Mouse (Mus musculus): Measurements from ENCODE around the gene Parva. TPM values are rescaled to one million over a fixed set of nuclear protein-coding genes. Genes with fewer than 3 reads are reported as not detected.

The Parva gene
- total and polyA plus RNA-seq, 2 experiments from 2014 or later, result 17.6 to 19.1 TPM

GRCm38 (mm10) chr7:112511309-112511708 lies 84.0 kb downstream of the Parva start:
- Histone ChIP-seq H3K4me2 (ENCODE audit: low read depth) (no peak overlapping the region), H3K9me3 (ENCODE audit: low read length) (no peaks in the 10 kb centered on the region), H3K36me3 (ENCODE audit: insufficient read depth) (no peaks in the 10 kb centered on the region), H3K9ac (no peak overlapping the region), H3K4me3 (ENCODE audit: low read depth, low read length) (no peak overlapping the region), H3K27me3 (ENCODE audit: insufficient read depth, low read length) (no peaks in the 10 kb centered on the region), H3K27ac (ENCODE audit: low read depth, low read length) (no peak overlapping the region), H3K4me1 (ENCODE audit: insufficient read depth) (no peaks in the 10 kb centered on the region)
- WGBS, result 76% methylated on average over 8 of the region's 8 CpGs
- DNase-seq, result no peak
- no peak for ATAC-seq
- TF ChIP-seq CTCF (IDR thresholded peaks at IDR 0.05; ENCODE audit: low read depth), result no peak

DNA sequence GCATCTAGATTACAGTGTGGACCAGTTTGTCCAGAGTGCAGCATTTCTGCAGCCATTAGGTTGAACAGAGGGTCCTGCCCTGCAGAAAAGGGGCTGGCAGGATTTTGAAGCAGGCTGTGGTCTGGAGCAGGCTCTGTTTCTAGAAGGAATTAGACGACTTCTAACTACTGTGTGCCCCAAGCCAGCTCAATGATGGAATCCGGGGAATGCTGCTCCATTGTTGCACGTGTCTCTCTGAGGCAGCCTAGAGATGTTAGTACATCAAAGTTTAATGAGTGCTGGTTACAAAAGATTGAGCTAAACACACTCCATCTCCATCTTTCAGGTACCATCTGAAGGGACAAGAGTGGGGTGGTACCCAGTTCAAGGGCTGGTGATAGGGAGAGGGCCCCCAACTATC lies 85.0 kb downstream of the Parva start:
- Histone ChIP-seq H3K9me3 (ENCODE audit: low read length) (no peaks in the 10 kb centered on the region), H3K27me3 (ENCODE audit: insufficient read depth, low read length) (no peaks in the 10 kb centered on the region), H3K27ac (ENCODE audit: low read depth, low read length) (no peak overlapping the region), H3K4me3 (ENCODE audit: low read depth, low read length) (no peak overlapping the region), H3K4me2 (ENCODE audit: low read depth) (no peak overlapping the region), H3K36me3 (ENCODE audit: insufficient read depth) (no peaks in the 10 kb centered on the region), H3K4me1 (ENCODE audit: insufficient read depth) (no peaks in the 10 kb centered on the region), H3K9ac (no peak overlapping the region)
- DNase-seq (no peak), ATAC-seq (no peak)
- no peak for TF ChIP-seq CTCF (IDR thresholded peaks at IDR 0.05; ENCODE audit: low read depth)
- WGBS, result 28% methylated on average over 3 of the region's 3 CpGs

DNA sequence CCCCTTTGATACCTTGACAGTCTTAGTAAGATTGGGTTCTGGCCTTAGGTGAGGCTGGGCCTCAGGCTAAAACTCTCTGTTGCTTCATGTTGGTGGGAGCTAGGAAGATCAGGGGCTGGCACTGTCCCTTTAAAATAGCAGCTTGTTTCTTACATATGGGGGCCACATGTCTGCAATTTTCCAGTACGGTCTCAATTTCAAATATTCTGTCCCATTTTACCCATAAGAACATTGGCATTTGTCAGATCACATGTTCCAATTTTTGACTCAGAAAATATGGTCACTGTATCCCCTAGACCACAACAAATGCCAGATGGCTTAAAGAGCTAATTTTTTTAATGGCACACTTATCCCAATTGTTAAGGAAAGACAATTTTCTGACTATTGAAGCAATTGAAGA lies 85.6 kb downstream of the Parva start:
- no peak for ATAC-seq
- no peak overlapping the region for H3K4me3 ChIP-seq (ENCODE audit: low read depth, low read length)
- DNase-seq, result no peak

GRCm38 (mm10) chr7:112514636-112515193 lies 87.4 kb downstream of the Parva start:
- no peak for TF ChIP-seq CTCF (IDR thresholded peaks at IDR 0.05; ENCODE audit: low read depth)
- H3K4me1 ChIP-seq (ENCODE audit: insufficient read depth), result no peaks in the 10 kb centered on the region
- H3K4me2 ChIP-seq (ENCODE audit: low read depth), result no peak overlapping the region
- ATAC-seq (no peak), DNase-seq (no peak)
- no peaks in the 10 kb centered on the region for H3K36me3 ChIP-seq (ENCODE audit: insufficient read depth)
- WGBS, result 98% methylated on average over 8 of the region's 8 CpGs
- no peaks in the 10 kb centered on the region for H3K9me3 ChIP-seq (ENCODE audit: low read length)
- H3K4me3 ChIP-seq (ENCODE audit: low read depth, low read length), result no peak overlapping the region
- no peak overlapping the region for H3K9ac ChIP-seq
- no peaks in the 10 kb centered on the region for H3K27me3 ChIP-seq (ENCODE audit: insufficient read depth, low read length)
- no peak overlapping the region for H3K27ac ChIP-seq (ENCODE audit: low read depth, low read length)

More for the DNA sequence above, 85.6 kb downstream of the Parva start:
- Histone ChIP-seq H3K9ac (no peak overlapping the region), H3K36me3 (ENCODE audit: insufficient read depth) (no peaks in the 10 kb centered on the region), H3K4me1 (ENCODE audit: insufficient read depth) (no peaks in the 10 kb centered on the region), H3K27me3 (ENCODE audit: insufficient read depth, low read length) (no peaks in the 10 kb centered on the region), H3K9me3 (ENCODE audit: low read length) (no peaks in the 10 kb centered on the region), H3K4me2 (ENCODE audit: low read depth) (no peak overlapping the region), H3K27ac (ENCODE audit: low read depth, low read length) (no peak overlapping the region)
- no peak for TF ChIP-seq CTCF (IDR thresholded peaks at IDR 0.05; ENCODE audit: low read depth)
- 41% methylated on average over 1 of the region's 1 CpGs for WGBS

- no peak for TF ChIP-seq CTCF (IDR thresholded peaks at IDR 0.05; ENCODE audit: low read depth)
- ATAC-seq, result no peak
- peak; percentile 36 for DNase-seq
- Histone ChIP-seq H3K4me2 (ENCODE audit: low read depth) (no peak overlapping the region), H3K9me3 (ENCODE audit: low read length) (no peaks in the 10 kb centered on the region), H3K36me3 (ENCODE audit: insufficient read depth) (no peaks in the 10 kb centered on the region), H3K27ac (ENCODE audit: low read depth, low read length) (no peak overlapping the region), H3K9ac (no peak overlapping the region), H3K27me3 (ENCODE audit: insufficient read depth, low read length) (no peaks in the 10 kb centered on the region), H3K4me3 (ENCODE audit: low read depth, low read length) (no peak overlapping the region), H3K4me1 (ENCODE audit: insufficient read depth) (no peaks in the 10 kb centered on the region)
- 75% methylated on average over 6 of the region's 6 CpGs for WGBS
Measured at GRCm38 (mm10) chr7:112525465-112525864, 98.2 kb downstream of the Parva start.

DNA sequence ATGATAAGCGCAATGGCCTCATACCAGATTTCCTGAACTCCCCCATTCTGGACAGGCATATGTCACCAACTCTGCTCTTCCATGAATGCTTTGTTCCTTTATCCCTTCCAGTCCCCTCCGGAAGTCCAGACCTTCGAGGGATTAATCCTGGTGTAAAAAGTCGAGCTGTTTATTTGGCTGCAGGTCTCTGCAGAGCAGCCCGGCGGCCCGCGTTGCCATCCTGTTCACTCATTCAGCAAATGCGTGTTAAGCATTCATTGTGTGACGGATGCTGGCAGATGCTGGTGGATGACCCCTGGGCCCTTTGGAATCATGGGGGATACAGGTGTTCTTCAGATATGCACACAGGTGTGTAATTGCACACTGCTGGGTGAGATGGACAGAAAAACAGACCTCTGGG lies 98.9 kb downstream of the Parva start:
- no peak overlapping the region for H3K9ac ChIP-seq
- no peaks in the 10 kb centered on the region for H3K4me1 ChIP-seq (ENCODE audit: insufficient read depth)
- no peaks in the 10 kb centered on the region for H3K9me3 ChIP-seq (ENCODE audit: low read length)
- DNase-seq, result no peak
- no peaks in the 10 kb centered on the region for H3K27me3 ChIP-seq (ENCODE audit: insufficient read depth, low read length)
- no peak overlapping the region for H3K4me3 ChIP-seq (ENCODE audit: low read depth, low read length)
- WGBS, result 57% methylated on average over 10 of the region's 10 CpGs
- no peak overlapping the region for H3K27ac ChIP-seq (ENCODE audit: low read depth, low read length)
- ATAC-seq, result no peak
- H3K36me3 ChIP-seq (ENCODE audit: insufficient read depth), result no peaks in the 10 kb centered on the region
- no peak for TF ChIP-seq CTCF (IDR thresholded peaks at IDR 0.05; ENCODE audit: low read depth)
- H3K4me2 ChIP-seq (ENCODE audit: low read depth), result no peak overlapping the region

DNA sequence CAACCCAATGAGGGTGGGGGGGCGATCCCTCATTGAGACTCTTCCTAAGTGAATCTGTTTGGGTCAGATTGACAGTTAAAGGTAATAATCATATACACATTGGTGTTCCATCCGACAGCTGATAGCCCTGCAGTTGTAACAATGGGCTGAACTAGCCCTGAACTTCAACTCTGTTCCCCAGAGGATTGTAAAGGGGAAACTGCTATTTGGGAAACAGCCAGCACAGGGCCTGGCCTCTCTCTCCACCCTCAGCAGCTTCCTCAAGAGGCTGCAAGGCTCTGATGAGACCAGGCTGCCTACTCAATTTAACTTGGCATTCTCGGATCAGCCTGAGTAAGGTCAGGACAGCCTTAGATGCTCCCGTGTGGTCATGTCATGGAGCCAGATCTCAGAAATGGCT lies 99.9 kb downstream of the Parva start:
- H3K4me1 ChIP-seq (ENCODE audit: insufficient read depth), result no peaks in the 10 kb centered on the region
- H3K4me3 ChIP-seq (ENCODE audit: low read depth, low read length), result no peak overlapping the region
- DNase-seq (no peak), ATAC-seq (no peak)
- H3K9ac ChIP-seq, result no peak overlapping the region
- TF ChIP-seq CTCF (IDR thresholded peaks at IDR 0.05; ENCODE audit: low read depth), result no peak
- H3K4me2 ChIP-seq (ENCODE audit: low read depth), result no peak overlapping the region
- no peaks in the 10 kb centered on the region for H3K27me3 ChIP-seq (ENCODE audit: insufficient read depth, low read length)
- H3K9me3 ChIP-seq (ENCODE audit: low read length), result no peaks in the 10 kb centered on the region
- H3K36me3 ChIP-seq (ENCODE audit: insufficient read depth), result no peaks in the 10 kb centered on the region
- H3K27ac ChIP-seq (ENCODE audit: low read depth, low read length), result no peak overlapping the region
- WGBS, result 89% methylated on average over 4 of the region's 4 CpGs

Data from forebrain, postnatal 0 days (tissue).